ENCODE assay signal across 8 mouse cellular contexts in genomic region chr15:96638173-96638572, GRCm38 (mm10). TPM values are rescaled to one million over a fixed set of nuclear protein-coding genes. Genes with fewer than 3 reads are reported as not detected.
DNase-seq lines count a peak whose midpoint lies in the region; ATAC-seq lines count a peak whose summit lies in the region.

No protein-coding gene starts in this region.

- H3K27me3 ChIP-seq in kidney, embryonic 15.5 days = no peaks in the 10 kb centered on the region
- H3K27me3 ChIP-seq in heart, embryonic 16.5 days (ENCODE audit: control insufficient read depth, insufficient read depth, low read length) = no peaks in the 10 kb centered on the region

- H3K4me2 ChIP-seq in kidney, embryonic 15.5 days = peak overlapping the region; percentile 80
- peak overlapping the region; percentile 16; the same call in 1 of the 2 replicates for H3K4me2 ChIP-seq in heart, embryonic 16.5 days (ENCODE audit: low read depth, low read length)

- H3K4me1 ChIP-seq in kidney, embryonic 15.5 days = peaks cover 30% of the 10 kb centered on the region
- H3K4me1 ChIP-seq in heart, embryonic 16.5 days (ENCODE audit: control insufficient read depth, insufficient read depth, low read length) = peaks cover 24% of the 10 kb centered on the region

- H3K27ac ChIP-seq in kidney, embryonic 15.5 days = peak overlapping the region; percentile 1; the same call in 1 of the 2 replicates
- H3K27ac ChIP-seq in heart, embryonic 16.5 days (ENCODE audit: low read length) = 0 out of 2 replicates have a peak overlapping the region, but pooled peaks have one; percentile 32

- DNase-seq in kidney, postnatal 14 days = no peak
- peak; percentile 62 for DNase-seq in NIH3T3 (ENCODE audit: low read depth)
- DNase-seq in lung, postnatal 4 days = peak; percentile 46 to 57
- peak; percentile 71 for DNase-seq in thymus, postnatal 14 days
- no peak for DNase-seq in ovary, adult 18-20 months (ENCODE audit: low spot score)
- DNase-seq in urinary bladder, postnatal 14 days (ENCODE audit: low spot score) = no peak

- no peak for ATAC-seq in kidney, embryonic 15.5 days (replicated peaks; ENCODE audit: low FRiP score)
- no peak for ATAC-seq in heart, embryonic 16.5 days (replicated peaks; ENCODE audit: extremely low read depth, insufficient read depth, low FRiP score)

- no peak overlapping the region for H3K4me3 ChIP-seq in kidney, embryonic 15.5 days (replicated peaks)
- H3K4me3 ChIP-seq in heart, embryonic 16.5 days (ENCODE audit: low read length) = no peak overlapping the region

- no peaks in the 10 kb centered on the region; the same call in 1 of the 2 replicates for H3K9me3 ChIP-seq in kidney, embryonic 15.5 days (replicated peaks)
- H3K9me3 ChIP-seq in heart, embryonic 16.5 days (replicated peaks; ENCODE audit: control insufficient read depth, low read length) = no peaks in the 10 kb centered on the region

- H3K36me3 ChIP-seq in kidney, embryonic 15.5 days = peaks cover 29% of the 10 kb centered on the region
- H3K36me3 ChIP-seq in heart, embryonic 16.5 days (ENCODE audit: control insufficient read depth, insufficient read depth) = 0 out of 2 replicates have a peak, but pooled peaks cover 3% of the 10 kb centered on the region

- no peak overlapping the region for H3K9ac ChIP-seq in kidney, embryonic 15.5 days
- H3K9ac ChIP-seq in heart, embryonic 16.5 days (ENCODE audit: low read length) = peak overlapping the region; percentile 34; the same call in 1 of the 2 replicates

- WGBS in kidney, embryonic 15.5 days = 28% methylated on average over 10 of the region's 10 CpGs
- WGBS in heart, embryonic 16.5 days = 46% methylated on average over 10 of the region's 10 CpGs

RNA-seq across cellular contexts. Expression of gene Slc38a1, which starts 4.5 kb away (rescaled TPM):
- 69.9 and 74.8 TPM in 2 replicates for polyA plus RNA-seq in kidney, embryonic 15.5 days (2015; fragmentation: Nextera tagmentation; extraction: Ambion mirVana)
- 70.7 and 71.2 TPM in 2 replicates for polyA plus RNA-seq in heart, embryonic 16.5 days (2015; fragmentation: Nextera tagmentation; extraction: Ambion mirVana)

Comparison
In these comparisons a context has a peak if more than half of its experiments do, and no peak if none do; other contexts are left out.
1. DNase-seq: peak in NIH3T3 (single experiment), lung, postnatal 4 days (2 of 2) and thymus, postnatal 14 days (single experiment); none in kidney, postnatal 14 days (single experiment), ovary, adult 18-20 months (single experiment) and urinary bladder, postnatal 14 days (single experiment).